Mouse (Mus musculus) heart, embryonic 15.5 days (tissue): Measurements from ENCODE around the gene Helq. TPM values are rescaled to one million over a fixed set of nuclear protein-coding genes. Genes with fewer than 3 reads are reported as not detected.

Experiments
- ATAC-seq: fragments of 200-750 bp; cut with Nextera tagmentation; replicated peaks from 2 replicates; pipeline ENCODE4 v1.8.0; 2017; ENCODE audit warnings: low read depth, moderate TSS enrichment; ENCODE audit not compliant: insufficient number of reproducible peaks, insufficient read depth, low FRiP score
- H3K27ac ChIP-seq: fragments of 300-500 bp; sonication (generic); 2 replicates; pipeline ENCODE4 v1.5.1; 2015; ENCODE audit warnings: mild to moderate bottlenecking, inconsistent platforms
- H3K27me3 ChIP-seq: fragments of 300-500 bp; sonication (generic); 2 replicates; pipeline ENCODE4 v1.6.1; 2015; ENCODE audit warnings: inconsistent platforms
- H3K36me3 ChIP-seq: fragments of 300-500 bp; sonication (generic); 2 replicates; pipeline ENCODE4 v1.6.1; 2015; ENCODE audit warnings: mild to moderate bottlenecking, inconsistent platforms
- H3K4me1 ChIP-seq: fragments of 300-500 bp; sonication (generic); replicated peaks from 2 replicates; pipeline ENCODE4 v1.6.1; 2015; ENCODE audit warnings: inconsistent platforms
- H3K4me2 ChIP-seq: fragments of 300-500 bp; sonication (generic); 2 replicates; pipeline ENCODE4 v1.6.1; 2015; ENCODE audit warnings: inconsistent platforms, mild to moderate bottlenecking, moderate library complexity
- H3K4me3 ChIP-seq: fragments of 300-500 bp; sonication (generic); 2 replicates; pipeline ENCODE4 v1.5.1; 2015; ENCODE audit warnings: mild to moderate bottlenecking, inconsistent platforms
- H3K9ac ChIP-seq: fragments of 300-500 bp; sonication (generic); 2 replicates; pipeline ENCODE4 v1.6.1; 2015; ENCODE audit warnings: mild to moderate bottlenecking, inconsistent platforms
- H3K9me3 ChIP-seq: fragments of 300-500 bp; sonication (generic); replicated peaks from 2 replicates; pipeline ENCODE4 v1.6.1; 2016; ENCODE audit warnings: inconsistent platforms
- whole genome bisulfite sequencing: fragments of 180-500 bp; shearing (Covaris S2); methylation state at CpG from one replicate; pipeline ENCODE4 v1.1.7; 2015; ENCODE audit warnings: mixed read lengths; 5-methylcytosine and 5-hydroxymethylcytosine counted together
- polyA plus RNA-seq: library from polyadenylated mRNA; unstranded; fragments of >200 nt; fragmentation: Nextera tagmentation; extraction: Ambion mirVana; gene quantifications from 2 replicates; pipeline ENCODE4 v1.2.1, GENCODE M21; 2015

Gene Helq
- polyA plus RNA-seq: 9.2 and 9.5 TPM in 2 replicates

DNA sequence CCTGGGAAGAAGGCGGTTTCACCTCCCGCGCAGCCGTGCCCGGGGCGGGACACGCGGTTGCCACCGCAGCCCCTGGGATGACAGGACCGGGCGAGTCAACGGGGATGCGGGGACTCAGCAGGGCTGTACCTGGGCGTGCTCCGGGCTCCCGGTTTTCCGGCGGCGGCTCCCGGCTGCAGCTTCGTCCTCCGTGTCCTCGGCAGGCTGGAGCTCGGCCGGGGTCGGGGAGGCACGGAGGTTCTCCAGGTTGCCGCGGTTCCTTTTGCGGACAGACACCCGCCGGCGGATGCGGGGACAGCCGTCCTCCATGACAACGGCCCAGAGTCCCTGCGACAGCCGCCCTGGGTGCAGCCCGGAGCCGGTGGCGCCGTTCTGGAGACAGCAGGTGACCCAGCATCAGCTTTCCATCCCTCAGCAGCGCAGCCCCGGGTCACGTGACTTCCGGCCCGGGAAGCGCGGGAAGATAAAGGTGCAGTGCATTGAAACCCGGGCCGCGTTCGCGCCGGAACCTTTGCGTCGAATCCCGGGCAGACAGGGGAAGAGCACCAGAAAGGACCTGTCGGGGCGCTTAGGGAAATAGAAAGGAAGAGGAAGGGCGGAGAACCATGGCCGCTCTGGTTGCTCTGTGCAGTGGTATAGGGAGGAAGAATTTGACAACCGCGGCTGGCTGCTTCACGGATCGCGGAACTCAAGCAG, at the start of gene Helq, which contains the start of gene Mrps18c:
TSS of gene Helq (minus strand) at position 434 of the 696 bp plus-strand sequence.
TSS of gene Mrps18c (plus strand) at position 463 of the 696 bp plus-strand sequence.
- Histone ChIP-seq H3K9me3 (no peaks in the 10 kb centered on the region), H3K27me3 (no peaks in the 10 kb centered on the region), H3K27ac (peak within 1 kb of the TSS; percentile 27; the same call in 1 of the 2 replicates), H3K9ac (peak within 1 kb of the TSS; percentile 79), H3K4me2 (peak within 1 kb of the TSS; percentile 97), H3K36me3 (peaks cover 17% of the 10 kb centered on the region; the same call in 1 of the 2 replicates), H3K4me1 (peaks cover 13% of the 10 kb centered on the region), H3K4me3 (peak within 1 kb of the TSS; percentile 94)
- WGBS: under 1% methylated on average over 67 of the region's 67 CpGs
- ATAC-seq: peak; percentile 94

DNA sequence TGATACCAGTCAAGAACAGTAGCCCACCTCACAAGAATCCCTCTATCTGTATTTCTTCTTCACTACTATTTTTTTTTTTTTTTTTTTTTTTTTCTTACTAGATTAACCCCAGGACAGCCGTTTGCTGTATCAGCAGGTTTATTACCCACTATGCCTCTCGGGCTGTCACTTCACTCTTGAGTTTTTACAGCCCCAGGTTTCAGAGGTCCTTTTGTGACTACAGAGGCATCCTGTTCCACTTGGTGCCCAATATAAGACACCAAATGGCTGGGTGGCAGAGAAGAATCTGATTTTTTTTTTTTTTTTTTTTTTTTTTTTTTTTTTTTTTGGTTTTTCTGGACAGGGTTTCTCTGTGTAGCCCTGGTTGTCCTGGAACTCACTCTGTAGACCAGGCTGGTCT, 48.7 kb upstream of the Helq start:
- Histone ChIP-seq H3K9ac (peak overlapping the region; percentile 85), H3K27ac (peak overlapping the region; percentile 95), H3K27me3 (no peaks in the 10 kb centered on the region), H3K36me3 (peaks cover 4% of the 10 kb centered on the region; the same call in 1 of the 2 replicates), H3K4me2 (peak overlapping the region; percentile 92), H3K9me3 (no peaks in the 10 kb centered on the region; the same call in 1 of the 2 replicates), H3K4me1 (peaks cover 6% of the 10 kb centered on the region; the same call in 1 of the 2 replicates), H3K4me3 (peak overlapping the region; percentile 82)
- no peak for ATAC-seq
- 9% methylated on average over 2 of the region's 2 CpGs for WGBS

DNA sequence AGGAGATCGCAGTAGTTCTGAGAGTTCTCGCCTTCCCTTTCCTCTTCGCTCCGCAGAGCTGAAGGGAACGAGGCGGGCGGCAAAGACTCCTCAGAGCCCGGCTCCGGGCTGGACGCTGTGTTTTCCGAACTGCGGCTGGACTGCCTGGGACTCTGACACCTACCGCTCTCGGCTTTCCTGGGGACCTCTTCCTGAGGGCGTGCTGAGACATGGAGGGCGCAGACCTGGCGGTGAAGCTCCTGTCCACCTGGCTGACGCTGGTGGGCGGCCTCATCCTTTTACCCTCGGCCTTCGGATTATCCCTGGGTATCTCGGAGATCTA, 48.2 kb upstream of the Helq start:
- H3K9me3 ChIP-seq: no peaks in the 10 kb centered on the region; the same call in 1 of the 2 replicates
- H3K36me3 ChIP-seq: peaks cover 4% of the 10 kb centered on the region; the same call in 1 of the 2 replicates
- H3K27me3 ChIP-seq: no peaks in the 10 kb centered on the region
- under 1% methylated on average over 22 of the region's 22 CpGs for WGBS
- H3K27ac ChIP-seq: peak overlapping the region; percentile 95
- H3K4me3 ChIP-seq: peak overlapping the region; percentile 82
- H3K4me1 ChIP-seq: peaks cover 6% of the 10 kb centered on the region; the same call in 1 of the 2 replicates
- H3K9ac ChIP-seq: peak overlapping the region; percentile 85
- H3K4me2 ChIP-seq: peak overlapping the region; percentile 92
- peak; percentile 40; the same call in 1 of the 2 replicates for ATAC-seq

DNA sequence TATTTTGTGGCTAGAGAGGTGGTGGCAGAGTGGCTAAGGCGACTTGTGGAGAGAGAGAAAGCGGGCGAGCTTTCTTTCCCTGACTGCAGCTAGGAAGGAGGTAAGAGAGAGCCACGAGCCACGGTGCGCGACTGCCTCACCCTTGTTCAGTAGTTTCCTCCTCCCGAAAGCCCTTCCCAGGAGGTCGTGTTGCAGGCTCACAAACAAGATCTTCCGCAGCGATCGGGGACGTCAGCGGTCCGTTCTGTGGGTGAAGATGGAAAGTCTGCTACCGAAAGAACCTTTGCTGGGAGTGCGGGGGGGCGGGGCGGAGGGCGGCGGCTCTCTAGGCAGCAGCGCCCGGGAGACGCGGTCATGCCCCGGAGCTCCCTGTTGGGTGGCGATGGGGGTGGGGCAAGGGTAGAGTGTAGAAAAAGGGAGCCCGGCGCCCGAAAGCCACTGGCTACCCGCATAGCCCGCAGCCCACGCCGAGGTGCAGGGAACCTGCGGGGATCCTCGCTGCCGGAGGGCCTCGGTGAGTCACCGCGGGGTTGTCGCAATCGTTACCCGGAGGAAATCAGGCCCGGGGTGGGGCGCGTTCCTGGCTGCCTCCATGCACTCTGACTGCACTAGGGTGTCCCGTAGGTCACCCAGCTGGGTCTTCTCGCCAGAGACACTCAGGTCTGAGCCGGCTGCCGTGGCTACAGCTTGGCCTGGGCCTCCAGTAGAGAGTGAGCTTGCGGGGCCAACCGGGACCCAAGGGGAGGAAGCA, 47.6 kb upstream of the Helq start:
- Histone ChIP-seq H3K4me2 (peak overlapping the region; percentile 92), H3K4me3 (peak overlapping the region; percentile 82), H3K9me3 (no peaks in the 10 kb centered on the region; the same call in 1 of the 2 replicates), H3K4me1 (peaks cover 9% of the 10 kb centered on the region; the same call in 1 of the 2 replicates), H3K27me3 (no peaks in the 10 kb centered on the region), H3K9ac (peak overlapping the region; percentile 85), H3K27ac (peak overlapping the region; percentile 95), H3K36me3 (peaks cover 4% of the 10 kb centered on the region; the same call in 1 of the 2 replicates)
- under 1% methylated on average over 50 of the region's 52 CpGs for WGBS
- peak; percentile 84 for ATAC-seq

DNA sequence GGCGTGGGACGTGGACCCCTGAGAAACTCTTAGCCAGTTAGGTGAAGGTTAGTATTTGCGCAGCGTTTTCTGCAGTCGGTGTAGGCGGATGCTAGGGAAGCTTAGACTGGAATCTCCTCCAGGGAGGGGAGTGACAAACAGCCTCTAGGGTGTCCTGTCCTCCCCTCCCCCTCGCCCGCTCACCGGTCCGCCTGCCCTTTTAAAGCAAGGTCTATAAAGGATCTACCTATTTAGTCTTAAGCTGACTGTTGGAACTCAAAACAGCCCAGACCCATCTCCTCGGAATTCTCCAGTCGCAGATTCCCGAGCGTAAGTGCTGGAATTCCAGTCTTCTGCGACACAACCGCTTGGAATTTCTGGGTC, 47.1 kb upstream of the Helq start, which contains the start of gene Gpat3:
TSS of gene Gpat3 (plus strand) at position 229 of the 363 bp plus-strand sequence.
- Histone ChIP-seq H3K4me1 (peaks cover 9% of the 10 kb centered on the region), H3K9ac (peak within 1 kb of the TSS; percentile 85), H3K4me2 (peak within 1 kb of the TSS; percentile 92), H3K36me3 (peaks cover 4% of the 10 kb centered on the region; the same call in 1 of the 2 replicates), H3K27me3 (no peaks in the 10 kb centered on the region), H3K27ac (peak within 1 kb of the TSS; percentile 95), H3K4me3 (peak within 1 kb of the TSS; percentile 82), H3K9me3 (no peaks in the 10 kb centered on the region; the same call in 1 of the 2 replicates)
- WGBS: under 1% methylated on average over 16 of the region's 16 CpGs
- peak; percentile 64 for ATAC-seq

DNA sequence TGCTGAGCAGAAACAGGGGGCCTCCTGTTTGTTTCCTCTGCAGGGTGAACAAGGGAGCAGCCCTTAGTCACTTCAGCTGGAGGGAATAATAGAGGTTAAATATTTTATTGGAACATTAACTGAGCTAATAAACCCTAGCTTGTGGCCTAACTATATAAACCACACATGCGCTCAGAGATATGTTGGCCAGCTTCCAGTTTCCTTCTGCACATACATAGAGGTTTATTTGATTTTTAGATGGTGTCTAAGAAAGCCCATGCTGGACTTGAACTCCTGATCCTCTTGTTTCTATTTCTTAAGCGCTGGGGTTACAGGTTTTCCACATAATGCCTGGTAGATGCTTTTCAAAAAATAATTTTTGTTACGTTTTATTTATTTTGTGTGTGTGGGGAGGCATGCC, 46.1 kb upstream of the Helq start:
- Histone ChIP-seq H3K36me3 (peaks cover 2% of the 10 kb centered on the region; the same call in 1 of the 2 replicates), H3K4me2 (peak overlapping the region; percentile 92), H3K4me1 (peaks cover 9% of the 10 kb centered on the region), H3K9ac (0 out of 2 replicates have a peak overlapping the region, but pooled peaks have one; percentile 6), H3K4me3 (peak overlapping the region; percentile 82), H3K27ac (no peak overlapping the region), H3K9me3 (no peaks in the 10 kb centered on the region; the same call in 1 of the 2 replicates), H3K27me3 (no peaks in the 10 kb centered on the region)
- 46% methylated on average over 3 of the region's 3 CpGs for WGBS
- ATAC-seq: no peak

DNA sequence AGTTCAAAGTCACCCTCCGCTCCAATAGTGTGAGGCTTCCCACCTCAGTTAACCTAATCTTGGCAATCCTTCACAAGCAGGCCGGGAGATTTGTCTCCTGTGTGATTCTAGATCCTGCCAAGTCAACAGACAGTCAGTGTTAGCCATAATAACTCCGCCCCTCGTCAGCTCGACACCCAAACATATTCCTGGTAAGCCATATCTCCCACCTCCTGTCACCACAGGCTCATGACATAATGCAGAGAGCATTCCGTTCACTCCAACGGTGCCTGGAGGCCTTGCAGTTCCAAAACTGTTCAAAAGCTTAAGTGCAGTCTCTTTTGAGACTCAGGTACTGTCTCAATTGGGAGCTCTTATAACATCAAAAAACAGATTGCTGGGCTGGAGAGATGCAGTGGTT, 39.5 kb upstream of the Helq start:
- Histone ChIP-seq H3K27ac (peak overlapping the region; percentile 75), H3K4me3 (no peak overlapping the region), H3K9me3 (no peaks in the 10 kb centered on the region; the same call in 1 of the 2 replicates), H3K9ac (no peak overlapping the region), H3K4me1 (peaks cover 26% of the 10 kb centered on the region), H3K4me2 (no peak overlapping the region), H3K27me3 (no peaks in the 10 kb centered on the region), H3K36me3 (no peaks in the 10 kb centered on the region; the same call in 1 of the 2 replicates)
- WGBS: 22% methylated on average over 7 of the region's 7 CpGs
- ATAC-seq: peak; percentile 94

DNA sequence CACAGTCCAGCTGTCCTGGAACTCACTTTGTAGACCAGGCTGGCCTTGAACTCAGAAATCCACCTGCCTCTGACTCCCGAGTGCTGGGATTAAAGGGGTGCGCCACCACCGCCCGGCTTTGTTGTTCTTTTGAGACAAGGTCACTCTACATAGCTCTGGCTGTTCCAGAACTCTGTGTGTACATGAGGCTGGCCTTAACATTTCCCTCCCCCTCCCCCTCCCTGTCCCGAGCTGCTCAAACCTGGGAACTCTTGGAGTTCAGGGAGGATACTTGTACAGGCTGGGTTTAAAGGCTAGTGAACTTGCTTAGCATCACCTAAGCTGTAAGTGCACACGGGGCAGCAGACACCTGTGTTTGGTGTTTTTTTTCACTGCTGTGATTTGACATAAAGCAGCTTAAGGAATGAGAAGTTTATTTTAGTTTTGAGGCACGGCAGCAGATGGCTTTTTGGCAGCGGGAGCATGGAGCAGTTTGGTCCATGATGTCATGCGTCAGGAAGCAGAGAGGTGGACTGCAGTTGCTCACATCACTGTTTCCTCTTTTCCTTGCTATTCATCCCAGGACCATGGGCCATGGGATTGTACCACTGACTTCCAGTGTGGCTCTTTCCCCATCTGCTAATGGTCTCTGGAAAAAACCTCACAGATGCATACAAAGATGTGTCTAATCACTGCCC, 37.6 kb upstream of the Helq start:
- Histone ChIP-seq H3K4me3 (no peak overlapping the region), H3K36me3 (no peaks in the 10 kb centered on the region), H3K9ac (no peak overlapping the region), H3K4me2 (peak overlapping the region; percentile 23), H3K4me1 (peaks cover 23% of the 10 kb centered on the region), H3K27me3 (no peaks in the 10 kb centered on the region), H3K27ac (peak overlapping the region; percentile 81), H3K9me3 (no peaks in the 10 kb centered on the region)
- 24% methylated on average over 9 of the region's 9 CpGs for WGBS
- ATAC-seq: no peak

DNA sequence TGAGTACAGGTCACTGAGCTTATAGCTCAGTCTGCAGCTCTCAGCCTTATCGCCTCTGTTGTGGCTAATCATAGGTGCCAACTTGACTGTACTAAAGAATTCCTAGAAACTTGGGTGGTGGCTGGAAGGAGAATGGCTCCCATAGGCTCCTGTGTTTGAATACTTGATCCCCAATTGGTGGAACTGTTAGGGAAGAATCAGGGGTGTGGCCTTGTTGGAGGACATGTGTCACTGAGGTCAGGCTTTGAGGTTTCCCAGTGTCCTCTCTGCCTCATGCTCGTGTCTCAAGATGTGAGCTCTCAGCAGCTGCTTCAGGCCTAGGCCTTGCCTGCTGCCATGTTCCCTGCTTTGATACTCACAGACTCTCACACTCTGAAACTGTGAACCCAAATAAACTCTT, 35.4 kb upstream of the Helq start:
- ATAC-seq: no peak
- WGBS: 81% methylated on average over 2 of the region's 2 CpGs

DNA sequence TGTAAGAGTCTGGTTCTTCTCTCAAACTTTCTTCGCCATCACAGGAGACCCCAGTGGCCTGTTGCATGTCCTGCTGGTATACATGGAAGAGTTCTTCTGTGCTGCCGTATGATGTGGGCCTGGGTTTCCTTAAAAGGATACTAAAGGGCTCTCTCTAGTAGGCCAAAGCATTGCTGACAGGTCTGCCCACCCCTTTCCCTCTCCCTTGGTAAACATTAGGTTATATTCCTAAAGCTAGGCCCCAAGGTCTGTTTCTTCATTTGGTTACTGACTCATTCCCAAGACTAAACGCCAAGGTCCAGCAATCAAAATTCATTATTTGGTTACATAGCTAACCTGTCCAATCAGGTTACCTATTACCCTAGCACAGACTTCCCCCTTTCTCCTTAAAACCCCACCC, 34.3 kb upstream of the Helq start:
- H3K4me2 ChIP-seq: no peak overlapping the region
- no peak overlapping the region for H3K27ac ChIP-seq
- 80% methylated on average over 3 of the region's 3 CpGs for WGBS
- H3K36me3 ChIP-seq: no peaks in the 10 kb centered on the region
- H3K27me3 ChIP-seq: no peaks in the 10 kb centered on the region
- no peak overlapping the region for H3K9ac ChIP-seq
- H3K9me3 ChIP-seq: no peaks in the 10 kb centered on the region
- ATAC-seq: no peak
- H3K4me1 ChIP-seq: peaks cover 17% of the 10 kb centered on the region
- H3K4me3 ChIP-seq: no peak overlapping the region

More for the DNA sequence above, 35.4 kb upstream of the Helq start:
- no peak overlapping the region for H3K27ac ChIP-seq
- H3K36me3 ChIP-seq: no peaks in the 10 kb centered on the region
- peaks cover 23% of the 10 kb centered on the region for H3K4me1 ChIP-seq
- H3K4me2 ChIP-seq: no peak overlapping the region
- no peak overlapping the region for H3K4me3 ChIP-seq
- no peaks in the 10 kb centered on the region for H3K27me3 ChIP-seq
- H3K9ac ChIP-seq: no peak overlapping the region
- no peaks in the 10 kb centered on the region for H3K9me3 ChIP-seq

DNA sequence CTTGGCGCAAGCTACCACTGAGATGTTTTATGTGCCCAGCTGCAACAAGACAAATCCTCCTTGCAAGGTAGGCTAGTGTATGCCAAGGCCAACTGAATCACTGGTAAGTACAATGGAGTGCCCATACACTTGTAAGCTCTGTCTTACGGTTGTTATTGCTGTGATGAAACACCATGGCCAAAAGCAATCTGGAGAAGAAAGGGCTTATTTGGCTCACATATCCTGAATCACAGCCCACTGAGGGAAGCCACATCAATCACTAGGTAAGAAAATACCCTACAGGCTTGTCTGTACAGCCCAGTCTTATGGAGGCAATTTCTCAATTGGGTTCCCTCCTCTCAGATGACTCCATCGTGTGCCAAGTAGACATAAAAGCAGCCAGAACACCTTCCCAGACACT, 30.3 kb upstream of the Helq start:
- no peak for ATAC-seq
- H3K4me2 ChIP-seq: no peak overlapping the region
- H3K27ac ChIP-seq: no peak overlapping the region
- no peak overlapping the region for H3K4me3 ChIP-seq
- no peak overlapping the region for H3K9ac ChIP-seq
- no peaks in the 10 kb centered on the region for H3K27me3 ChIP-seq
- no peaks in the 10 kb centered on the region for H3K4me1 ChIP-seq
- H3K9me3 ChIP-seq: no peaks in the 10 kb centered on the region
- 76% methylated on average over 3 of the region's 3 CpGs for WGBS
- H3K36me3 ChIP-seq: no peaks in the 10 kb centered on the region
